Mouse (Mus musculus) megakaryocyte, embryonic 14.5 days (primary cell): ENCODE data around the gene Trabd2b.

Experiments
- FLI1 ChIP-seq: IDR thresholded peaks from 2 replicates; pipeline ENCODE4 v1.6.1; 2012; ENCODE audit warnings: low read length, inconsistent platforms, mixed read lengths
- GATA1 ChIP-seq: IDR thresholded peaks from 3 replicates; pipeline ENCODE4 v1.6.1; 2012; ENCODE audit warnings: mixed read lengths, low read length, inconsistent platforms, borderline replicate concordance

- TF ChIP-seq GATA1 (no peak), FLI1 (no peak)
Measured at GRCm38 (mm10) chr4:114453101-114453500, 46.6 kb downstream of the Trabd2b start.
